Mouse (Mus musculus): ENCODE data around the gene Cabs1. TPM values are rescaled to one million over a fixed set of nuclear protein-coding genes. Genes with fewer than 3 reads are reported as not detected.
A peak's percentile ranks its signal among the peaks of the same experiment; 100 is the strongest.

Gene Cabs1
- not detected in 2 replicates for polyA plus RNA-seq (2014; fragmentation: Nextera tagmentation; extraction: Ambion mirVana)

DNA sequence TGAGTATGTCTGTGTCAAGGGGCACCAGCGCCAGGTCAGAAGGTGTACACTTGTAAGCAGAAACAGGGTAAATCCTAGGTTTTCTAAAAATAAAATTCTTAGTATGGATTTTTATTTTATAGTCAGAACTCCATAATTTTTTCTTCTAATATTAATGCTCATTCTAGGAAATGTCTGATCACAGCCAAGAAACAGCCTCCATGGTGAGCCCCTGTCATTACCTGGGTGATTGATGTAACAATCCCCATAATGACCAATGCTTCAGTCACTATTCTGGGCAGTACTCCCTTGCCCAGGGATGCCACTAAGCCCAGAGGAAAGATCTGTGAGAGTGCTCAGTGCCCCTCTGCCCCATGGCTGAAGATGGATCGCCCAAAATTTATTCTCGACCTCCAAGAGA lies at the start of gene Cabs1:
Cabs1 (plus strand) TSS at position 301 of the 400 bp plus-strand sequence.
- 91% methylated on average over 3 of the region's 3 CpGs for WGBS
- no peaks in the 10 kb centered on the region for H3K4me1 ChIP-seq (replicated peaks; ENCODE audit: control insufficient read depth, insufficient read depth, low read length)
- ATAC-seq (ENCODE audit: low FRiP score) (no peak), DNase-seq (ENCODE audit: low spot score) (no peak)
- H3K36me3 ChIP-seq (replicated peaks; ENCODE audit: control insufficient read depth, insufficient read depth): no peaks in the 10 kb centered on the region
- no peak within 1 kb of the TSS for H3K4me3 ChIP-seq (replicated peaks; ENCODE audit: low read length)
- H3K27me3 ChIP-seq (ENCODE audit: control insufficient read depth, insufficient read depth, low read length): no peaks in the 10 kb centered on the region
- H3K4me2 ChIP-seq (replicated peaks): no peak within 1 kb of the TSS
- H3K9ac ChIP-seq: no peak within 1 kb of the TSS
- no peaks in the 10 kb centered on the region for H3K9me3 ChIP-seq (ENCODE audit: control insufficient read depth, low read length)
- H3K27ac ChIP-seq: no peak within 1 kb of the TSS

DNA sequence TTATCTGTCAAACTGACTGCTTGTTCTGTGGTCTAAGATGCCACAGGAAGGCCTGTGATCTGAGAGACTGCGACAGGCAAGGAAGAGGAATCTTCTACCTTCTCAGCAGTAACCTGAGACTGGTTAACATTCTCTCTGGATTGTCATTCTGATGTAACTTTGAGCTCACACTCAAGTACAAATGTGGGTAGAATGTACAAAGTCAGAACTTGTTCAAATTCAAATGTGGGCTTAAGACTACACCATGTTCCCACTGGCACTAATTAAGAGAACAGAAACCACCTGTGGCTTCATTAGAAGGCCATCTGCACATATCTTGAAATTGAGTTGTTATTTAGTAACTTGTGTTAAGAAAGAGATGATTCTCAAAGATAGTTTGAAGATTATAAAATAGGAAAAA lies 47.6 kb upstream of the Cabs1 start:
- 67% methylated on average over 1 of the region's 1 CpGs for WGBS
- no peaks in the 10 kb centered on the region for H3K4me1 ChIP-seq (replicated peaks; ENCODE audit: control insufficient read depth, insufficient read depth, low read length)
- no peak for DNase-seq (ENCODE audit: low spot score)
- ATAC-seq (ENCODE audit: low FRiP score): no peak
- no peaks in the 10 kb centered on the region for H3K27me3 ChIP-seq (ENCODE audit: control insufficient read depth, insufficient read depth, low read length)
- H3K9ac ChIP-seq: no peak overlapping the region
- H3K27ac ChIP-seq: no peak overlapping the region
- no peak overlapping the region for H3K4me2 ChIP-seq (replicated peaks)
- H3K36me3 ChIP-seq (replicated peaks; ENCODE audit: control insufficient read depth, insufficient read depth): no peaks in the 10 kb centered on the region
- no peak overlapping the region for H3K4me3 ChIP-seq (replicated peaks; ENCODE audit: low read length)
- no peaks in the 10 kb centered on the region for H3K9me3 ChIP-seq (ENCODE audit: control insufficient read depth, low read length)

DNA sequence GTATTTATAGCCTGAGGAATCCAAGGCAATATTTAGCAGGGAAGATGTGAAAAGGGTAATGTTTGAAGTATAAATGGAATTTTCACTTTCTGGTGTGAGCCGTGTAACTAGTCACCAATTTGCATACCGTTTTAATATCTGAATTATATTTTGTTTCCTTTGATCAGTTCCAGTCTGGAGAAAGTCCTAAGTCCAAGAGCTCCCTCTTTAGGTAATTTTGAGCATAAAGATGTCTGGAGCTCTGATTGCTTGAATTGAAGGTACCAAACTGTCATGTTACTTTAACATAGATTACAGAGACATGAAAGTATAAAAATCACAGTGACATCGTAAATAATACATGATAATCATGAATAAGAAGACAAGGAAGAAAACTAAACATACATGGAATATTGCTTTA lies 38.5 kb upstream of the Cabs1 start:
- Histone ChIP-seq H3K4me3 (replicated peaks; ENCODE audit: low read length) (no peak overlapping the region), H3K27ac (no peak overlapping the region), H3K4me2 (replicated peaks) (no peak overlapping the region), H3K36me3 (replicated peaks; ENCODE audit: control insufficient read depth, insufficient read depth) (no peaks in the 10 kb centered on the region), H3K9me3 (ENCODE audit: control insufficient read depth, low read length) (no peaks in the 10 kb centered on the region), H3K4me1 (replicated peaks; ENCODE audit: control insufficient read depth, insufficient read depth, low read length) (no peaks in the 10 kb centered on the region), H3K9ac (no peak overlapping the region), H3K27me3 (ENCODE audit: control insufficient read depth, insufficient read depth, low read length) (no peaks in the 10 kb centered on the region)
- ATAC-seq (ENCODE audit: low FRiP score) (no peak), DNase-seq (ENCODE audit: low spot score) (peak; percentile 63)
- 52% methylated on average over 3 of the region's 3 CpGs for WGBS

DNA sequence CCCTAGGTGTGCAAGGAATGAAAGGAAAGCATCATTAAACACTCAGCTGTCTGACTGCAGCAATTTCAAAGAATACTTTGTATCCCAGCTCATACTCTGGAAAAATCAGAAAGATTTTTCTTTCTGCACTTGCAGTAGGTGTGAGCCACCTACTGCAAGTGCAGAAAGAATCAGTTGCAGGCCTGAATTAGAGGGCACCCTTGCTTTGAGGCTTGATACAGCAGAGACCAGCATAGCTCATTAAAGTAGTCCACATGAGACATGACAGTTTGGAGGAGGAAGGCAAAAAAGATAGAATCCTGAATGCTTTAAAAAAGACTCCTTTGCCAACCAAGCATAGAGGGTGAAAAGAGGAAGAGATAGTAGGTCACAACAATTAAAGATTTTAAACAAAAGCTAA lies 36.7 kb upstream of the Cabs1 start:
- Histone ChIP-seq H3K4me3 (replicated peaks; ENCODE audit: low read length) (no peak overlapping the region), H3K9ac (no peak overlapping the region), H3K9me3 (ENCODE audit: control insufficient read depth, low read length) (no peaks in the 10 kb centered on the region), H3K36me3 (replicated peaks; ENCODE audit: control insufficient read depth, insufficient read depth) (no peaks in the 10 kb centered on the region), H3K27ac (no peak overlapping the region), H3K4me1 (replicated peaks; ENCODE audit: control insufficient read depth, insufficient read depth, low read length) (no peaks in the 10 kb centered on the region), H3K4me2 (replicated peaks) (no peak overlapping the region), H3K27me3 (ENCODE audit: control insufficient read depth, insufficient read depth, low read length) (no peaks in the 10 kb centered on the region)
- no peak for ATAC-seq (ENCODE audit: low FRiP score)
- no peak for DNase-seq (ENCODE audit: low spot score)

DNA sequence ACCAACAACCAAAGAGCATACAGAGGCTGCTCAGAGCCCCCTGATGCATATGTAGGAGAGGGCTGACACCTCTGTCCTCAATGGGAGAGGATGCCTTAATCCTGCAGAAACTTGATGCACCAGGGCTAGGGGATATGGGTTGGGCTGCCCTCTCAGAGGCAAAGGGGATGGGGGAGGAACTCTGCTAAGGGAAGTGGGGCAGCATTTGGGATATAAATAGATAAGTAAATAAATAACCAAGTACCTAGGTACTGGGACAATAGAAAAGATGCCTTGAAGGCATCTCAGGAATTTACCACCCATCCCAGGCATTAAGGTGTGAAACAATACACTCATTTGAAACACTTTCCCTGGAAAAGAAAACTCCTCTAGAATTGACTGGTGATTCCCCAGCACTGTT lies 27.4 kb upstream of the Cabs1 start:
- Histone ChIP-seq H3K4me2 (replicated peaks) (no peak overlapping the region), H3K4me3 (replicated peaks; ENCODE audit: low read length) (no peak overlapping the region), H3K27me3 (ENCODE audit: control insufficient read depth, insufficient read depth, low read length) (no peaks in the 10 kb centered on the region), H3K36me3 (replicated peaks; ENCODE audit: control insufficient read depth, insufficient read depth) (no peaks in the 10 kb centered on the region), H3K9ac (no peak overlapping the region), H3K9me3 (ENCODE audit: control insufficient read depth, low read length) (no peaks in the 10 kb centered on the region), H3K4me1 (replicated peaks; ENCODE audit: control insufficient read depth, insufficient read depth, low read length) (no peaks in the 10 kb centered on the region), H3K27ac (no peak overlapping the region)
- DNase-seq (ENCODE audit: low spot score): no peak
- ATAC-seq (ENCODE audit: low FRiP score): no peak

DNA sequence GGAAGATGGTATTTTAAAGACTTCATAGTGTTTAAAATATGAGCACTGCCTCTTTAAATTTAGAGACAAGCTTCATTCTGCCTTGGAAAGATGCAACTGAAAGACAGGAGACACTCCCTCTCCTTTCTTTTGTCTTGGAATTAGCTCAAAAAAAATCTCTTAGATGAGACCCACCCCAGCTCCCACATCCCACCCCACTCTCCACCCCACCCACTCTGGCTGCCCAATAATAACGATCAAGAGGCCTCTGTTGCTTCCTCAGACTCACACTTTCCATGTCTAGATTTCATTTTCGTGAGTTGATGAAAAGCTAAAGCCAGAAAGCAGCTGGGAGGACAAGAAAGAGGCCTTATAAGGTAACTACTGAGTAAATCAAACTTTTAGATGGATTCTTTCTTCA lies 10.0 kb upstream of the Cabs1 start, which contains the start of the genes 2310003L06Rik and Gm28434:
2310003L06Rik (plus strand) TSS at position 259 of the 400 bp plus-strand sequence.
Gm28434 (plus strand) TSS at position 317 of the 400 bp plus-strand sequence.
- Histone ChIP-seq H3K27me3 (ENCODE audit: control insufficient read depth, insufficient read depth, low read length) (no peaks in the 10 kb centered on the region), H3K4me2 (replicated peaks) (no peak within 1 kb of the TSS), H3K9me3 (ENCODE audit: control insufficient read depth, low read length) (no peaks in the 10 kb centered on the region), H3K36me3 (replicated peaks; ENCODE audit: control insufficient read depth, insufficient read depth) (no peaks in the 10 kb centered on the region), H3K4me1 (replicated peaks; ENCODE audit: control insufficient read depth, insufficient read depth, low read length) (no peaks in the 10 kb centered on the region), H3K9ac (no peak within 1 kb of the TSS), H3K4me3 (replicated peaks; ENCODE audit: low read length) (no peak within 1 kb of the TSS), H3K27ac (no peak within 1 kb of the TSS)
- no peak for DNase-seq (ENCODE audit: low spot score)
- 62% methylated on average over 2 of the region's 2 CpGs for WGBS
- no peak for ATAC-seq (ENCODE audit: low FRiP score)

DNA sequence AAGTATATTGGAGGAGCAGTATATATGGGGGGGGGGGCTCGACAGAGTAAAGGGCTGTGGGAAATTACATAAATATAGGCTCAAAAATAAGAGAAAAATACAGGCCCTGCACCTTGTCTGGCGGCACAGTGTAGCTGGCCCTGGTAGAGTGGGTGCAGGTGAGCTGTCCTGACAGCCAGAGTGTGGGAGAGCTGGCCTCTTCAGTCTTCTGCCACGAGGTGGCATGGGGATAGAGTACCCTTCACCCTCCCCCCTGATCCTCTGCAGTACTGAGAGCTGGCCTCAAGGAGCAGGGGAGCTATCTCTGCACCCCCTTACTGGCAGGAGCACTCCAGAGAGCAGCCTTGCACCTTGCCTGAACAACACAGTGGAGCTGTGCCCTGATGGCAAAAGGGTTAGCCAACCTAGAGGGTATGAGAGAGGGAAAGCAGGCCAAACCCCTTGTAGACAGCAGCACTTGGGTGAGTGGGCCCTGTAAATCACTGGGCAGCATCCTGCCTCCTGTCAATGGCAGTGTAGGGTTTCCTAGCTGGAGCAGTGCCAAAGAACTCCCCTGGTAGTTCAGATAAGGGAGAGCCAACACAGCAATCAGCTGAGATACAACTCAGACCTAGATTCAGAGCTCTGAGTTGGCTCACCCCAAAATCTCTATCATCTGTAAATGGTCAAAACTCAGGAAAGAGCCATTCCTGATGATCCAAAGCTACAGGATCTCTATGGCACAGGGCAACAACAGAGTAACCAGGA lies 3.4 kb downstream of the Cabs1 start:
- Histone ChIP-seq H3K9me3 (ENCODE audit: control insufficient read depth, low read length) (no peaks in the 10 kb centered on the region), H3K36me3 (replicated peaks; ENCODE audit: control insufficient read depth, insufficient read depth) (no peaks in the 10 kb centered on the region), H3K27me3 (ENCODE audit: control insufficient read depth, insufficient read depth, low read length) (no peaks in the 10 kb centered on the region), H3K9ac (no peak overlapping the region), H3K4me1 (replicated peaks; ENCODE audit: control insufficient read depth, insufficient read depth, low read length) (no peaks in the 10 kb centered on the region), H3K27ac (no peak overlapping the region), H3K4me2 (replicated peaks) (no peak overlapping the region), H3K4me3 (replicated peaks; ENCODE audit: low read length) (no peak overlapping the region)
- WGBS: 58% methylated on average over 3 of the region's 3 CpGs
- ATAC-seq (ENCODE audit: low FRiP score): peak; percentile 71; the same call in 1 of the 2 replicates
- no peak for DNase-seq (ENCODE audit: low spot score)

DNA sequence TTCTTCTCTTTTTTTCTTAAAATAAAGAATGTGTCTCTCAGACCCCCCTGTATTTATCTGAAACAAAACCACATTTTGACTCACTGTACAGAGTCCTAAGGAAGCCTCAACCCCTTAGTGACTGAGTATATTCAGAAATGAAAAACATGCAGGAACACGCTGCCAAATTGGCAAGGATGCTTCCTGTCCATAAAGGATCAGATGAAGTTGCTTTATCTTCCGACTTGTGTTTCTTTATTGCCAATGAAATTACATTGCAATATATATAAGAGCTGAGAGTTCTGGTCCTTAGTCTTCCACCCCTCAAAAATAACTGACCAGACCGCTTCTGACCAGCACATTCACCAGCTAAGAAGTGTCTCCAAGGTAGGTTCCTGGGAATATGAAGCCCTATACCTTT lies 23.0 kb downstream of the Cabs1 start, which contains the start of gene Smr3a:
Smr3a (plus strand) TSS at position 301 of the 400 bp plus-strand sequence.
- ATAC-seq (ENCODE audit: low FRiP score) (no peak), DNase-seq (ENCODE audit: low spot score) (no peak)
- no peaks in the 10 kb centered on the region for H3K36me3 ChIP-seq (replicated peaks; ENCODE audit: control insufficient read depth, insufficient read depth)
- H3K9ac ChIP-seq: no peak within 1 kb of the TSS
- WGBS: 95% methylated on average over 3 of the region's 3 CpGs
- H3K9me3 ChIP-seq (ENCODE audit: control insufficient read depth, low read length): no peaks in the 10 kb centered on the region
- H3K4me2 ChIP-seq (replicated peaks): no peak within 1 kb of the TSS
- H3K4me3 ChIP-seq (replicated peaks; ENCODE audit: low read length): no peak within 1 kb of the TSS
- H3K27me3 ChIP-seq (ENCODE audit: control insufficient read depth, insufficient read depth, low read length): no peaks in the 10 kb centered on the region
- H3K27ac ChIP-seq: no peak within 1 kb of the TSS
- no peaks in the 10 kb centered on the region for H3K4me1 ChIP-seq (replicated peaks; ENCODE audit: control insufficient read depth, insufficient read depth, low read length)

DNA sequence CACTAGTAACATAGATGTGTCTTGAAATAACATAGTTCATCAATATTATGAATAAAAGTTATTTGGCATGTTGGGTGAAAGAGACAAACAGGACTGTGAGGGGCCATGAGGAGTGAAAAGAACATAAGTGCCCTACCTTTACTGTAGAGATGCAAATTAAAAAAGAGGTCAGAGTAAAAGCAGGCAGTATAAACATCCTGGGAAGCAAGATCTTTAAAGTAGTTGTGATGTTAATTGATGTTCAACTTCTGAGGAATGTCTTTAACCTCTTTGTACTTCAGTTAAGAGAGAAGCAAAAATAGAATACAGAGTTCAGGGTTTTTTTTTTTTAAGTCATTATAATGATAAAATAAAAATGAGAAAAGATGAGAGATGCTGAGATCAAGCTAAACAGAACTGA lies 26.0 kb downstream of the Cabs1 start:
- Histone ChIP-seq H3K27ac (no peak overlapping the region), H3K9me3 (ENCODE audit: control insufficient read depth, low read length) (no peaks in the 10 kb centered on the region), H3K9ac (no peak overlapping the region), H3K27me3 (ENCODE audit: control insufficient read depth, insufficient read depth, low read length) (no peaks in the 10 kb centered on the region), H3K4me2 (replicated peaks) (no peak overlapping the region), H3K4me3 (replicated peaks; ENCODE audit: low read length) (no peak overlapping the region), H3K36me3 (replicated peaks; ENCODE audit: control insufficient read depth, insufficient read depth) (no peaks in the 10 kb centered on the region), H3K4me1 (replicated peaks; ENCODE audit: control insufficient read depth, insufficient read depth, low read length) (no peaks in the 10 kb centered on the region)
- DNase-seq (ENCODE audit: low spot score): no peak
- no peak for ATAC-seq (ENCODE audit: low FRiP score)

All from hindbrain, embryonic 14.5 days (tissue).